Mouse (Mus musculus) heart, adult 2 months (tissue): ENCODE results near the gene Ube2n. TPM values are rescaled to one million over a fixed set of nuclear protein-coding genes. Genes with fewer than 3 reads are reported as not detected.

Source experiments
- DNase-seq, 2 experiments: peaks; one replicate each; pipeline ENCODE4 v3.0.0; 2021
- H3K27ac ChIP-seq: fragments of 200-600 bp; 2 replicates; pipeline ENCODE4 v1.8.1; 2022
- H3K27me3 ChIP-seq: fragments of 200-500 bp; 2 replicates; pipeline ENCODE4 v1.6.1; 2012; ENCODE audit warnings: mild to moderate bottlenecking, low read length, inconsistent platforms, mixed read lengths; ENCODE audit not compliant: control insufficient read depth, insufficient read depth
- H3K36me3 ChIP-seq: fragments of 200-500 bp; 2 replicates; pipeline ENCODE4 v1.6.1; 2012; ENCODE audit warnings: low read length, inconsistent platforms; ENCODE audit not compliant: control insufficient read depth, insufficient read depth
- H3K4me1 ChIP-seq: fragments of 200-500 bp; 2 replicates; pipeline ENCODE4 v1.6.1; 2011; ENCODE audit warnings: low read length; ENCODE audit not compliant: control insufficient read depth, insufficient read depth
- H3K4me3 ChIP-seq: fragments of 200-600 bp; 2 replicates; pipeline ENCODE4 v1.8.1; 2022
- H3K79me2 ChIP-seq: fragments of 200-500 bp; replicated peaks from 2 replicates; pipeline ENCODE4 v1.6.1; 2012; ENCODE audit warnings: mild to moderate bottlenecking, inconsistent platforms, low read length, moderate library complexity, mixed read lengths; ENCODE audit not compliant: control insufficient read depth, insufficient read depth
- H3K9ac ChIP-seq: fragments of 200-500 bp; 2 replicates; pipeline ENCODE4 v1.6.1; 2012; ENCODE audit warnings: low read depth, mild to moderate bottlenecking, control low read depth, inconsistent platforms, low read length, mixed read lengths
- CTCF ChIP-seq: fragments of 200-600 bp; IDR thresholded peaks from 2 replicates; pipeline ENCODE4 v1.8.1; 2022; ENCODE audit warnings: antibody characterized with exemption, mild to moderate bottlenecking, moderate library complexity
- EP300 ChIP-seq: fragments of 200-500 bp; IDR thresholded peaks from 2 replicates; pipeline ENCODE4 v1.6.1; 2011; ENCODE audit warnings: low read depth, low read length, control low read depth; ENCODE audit not compliant: insufficient read depth
- POLR2A ChIP-seq: fragments of 200-500 bp; IDR thresholded peaks from 2 replicates; pipeline ENCODE4 v1.6.1; 2011; ENCODE audit warnings: mild to moderate bottlenecking, low read depth, low read length, control low read depth; ENCODE audit not compliant: insufficient read depth
- WGBS: fragments of 180-500 bp; shearing (Covaris S2); methylation state at CpG from one replicate; pipeline ENCODE4 v1.1.7; 2018; 5-methylcytosine and 5-hydroxymethylcytosine counted together
- intact Hi-C: fragments of 180-260 bp; cut with DNase I; formaldehyde crosslinking; loops from one replicate; pipeline ENCODE4 v1.15.1; 2025
- polyA plus RNA-seq: library from polyadenylated mRNA; depleted of rRNA; stranded (reverse); fragments of >200 nt; gene quantifications from 2 replicates; pipeline ENCODE4 v1.2.3, GENCODE M21; 2012
- total RNA-seq, 2 experiments: library from RNA; stranded (reverse); gene quantifications; 2 replicates each; pipeline ENCODE4 v1.2.3; 2021

Ube2n gene
- total and polyA plus RNA-seq, 3 experiments: 48.8 to 89.7 (median 89.5) TPM

DNA sequence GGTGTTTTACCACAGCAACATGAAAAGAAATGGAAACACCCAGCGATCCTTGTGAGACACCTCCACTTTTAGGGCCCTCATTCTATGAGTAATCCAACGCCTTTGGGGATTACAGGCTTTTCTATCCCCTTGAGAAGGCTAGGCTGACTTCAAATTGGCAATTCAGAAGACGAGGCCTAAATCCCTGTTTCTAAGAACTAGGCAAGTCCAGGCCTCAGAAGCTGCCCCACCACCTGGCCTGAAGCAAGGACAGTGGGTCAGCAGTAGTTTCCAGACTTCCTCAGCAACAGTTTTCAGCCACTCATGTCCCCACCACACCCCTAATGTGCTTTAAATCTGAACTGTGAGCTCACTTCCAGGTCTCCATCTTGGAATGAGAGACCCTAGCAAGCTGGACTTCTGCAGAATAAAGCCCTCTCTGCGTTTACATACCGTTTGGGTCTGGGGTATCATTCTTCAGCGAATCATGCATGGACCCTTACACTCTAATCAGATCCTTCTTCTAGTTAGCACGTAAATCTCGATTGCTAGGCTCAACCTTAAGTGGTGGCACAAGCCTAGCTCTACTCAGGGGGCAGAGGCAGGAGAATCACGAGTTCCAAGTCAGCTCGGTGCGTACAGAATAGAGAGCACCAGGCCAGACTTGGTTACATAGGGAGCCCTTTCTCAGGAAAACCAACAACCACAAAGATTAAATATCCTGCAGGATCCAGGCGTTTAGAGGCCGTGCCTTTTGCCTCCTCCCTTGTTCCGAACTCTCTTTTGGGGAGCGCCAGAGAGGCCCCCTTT is 983 bp upstream of the Ube2n start:
- intact Hi-C loops: loop anchor here (2.0 kb wide), 1 partner anchor 13 kb away; the partner anchor contains the start of gene Mrpl42
- H3K4me3 ChIP-seq: peak overlapping the region; percentile 86
- DNase-seq: no peak

DNA sequence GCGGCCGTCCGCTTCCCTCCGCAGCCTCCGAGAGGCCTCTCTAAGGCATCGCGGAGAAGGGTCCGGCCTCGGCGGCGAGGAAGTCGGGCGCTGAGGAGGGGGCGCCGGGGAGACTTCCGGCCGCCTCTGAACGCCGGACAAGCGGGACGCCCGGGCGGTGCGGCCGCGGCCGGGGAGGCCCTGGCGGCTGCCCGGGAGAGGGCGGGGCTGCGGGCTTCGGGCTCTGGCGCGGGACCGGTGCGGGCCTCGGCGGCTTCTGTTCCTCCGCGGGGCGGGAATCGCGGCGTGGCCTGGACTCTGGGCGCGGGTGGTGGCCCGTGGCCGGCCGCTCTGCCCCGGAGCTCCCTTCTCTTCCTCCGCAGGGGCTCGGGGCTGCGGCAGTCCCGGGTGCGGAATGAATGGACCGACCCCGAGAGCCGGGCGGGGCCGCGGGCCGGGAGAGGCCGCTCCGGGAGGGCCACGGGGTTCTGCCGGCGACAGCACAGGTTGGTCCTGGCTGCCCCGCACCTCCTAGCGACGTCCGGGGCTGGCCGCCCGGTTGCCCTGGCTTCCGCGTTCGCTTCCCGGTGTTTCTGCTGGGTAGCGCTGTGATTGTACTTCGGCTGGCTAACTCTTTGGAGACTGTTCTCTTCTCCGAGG is 467 bp downstream of the Ube2n start:
- peaks cover 6% of the 10 kb centered on the region for H3K36me3 ChIP-seq
- intact Hi-C loops: loop anchor here (2.0 kb wide), 1 partner anchor 15 kb away; the partner anchor contains the start of gene Mrpl42
- peak; percentile 62 to 73 for DNase-seq
- peak overlapping the region; percentile 86 for H3K4me3 ChIP-seq
- peaks cover 3% of the 10 kb centered on the region; the same call in 1 of the 2 replicates for H3K79me2 ChIP-seq
- WGBS: under 1% methylated on average over 80 of the region's 80 CpGs
- H3K27me3 ChIP-seq: no peaks in the 10 kb centered on the region
- TF ChIP-seq POLR2A: no peak
- TF ChIP-seq EP300: no peak
- no peak for TF ChIP-seq CTCF
- H3K9ac ChIP-seq: peak overlapping the region; percentile 93
- H3K4me1 ChIP-seq: peaks cover 11% of the 10 kb centered on the region
- peak overlapping the region; percentile 93 for H3K27ac ChIP-seq

More for the DNA sequence above, 983 bp upstream of the Ube2n start:
- H3K79me2 ChIP-seq: no peaks in the 10 kb centered on the region; the same call in 1 of the 2 replicates
- 35% methylated on average over 15 of the region's 15 CpGs for WGBS
- peaks cover 9% of the 10 kb centered on the region for H3K4me1 ChIP-seq
- peak overlapping the region; percentile 93 for H3K27ac ChIP-seq
- TF ChIP-seq POLR2A (no peak), CTCF (no peak), EP300 (no peak)
- no peaks in the 10 kb centered on the region for H3K27me3 ChIP-seq
- peaks cover 6% of the 10 kb centered on the region for H3K36me3 ChIP-seq
- H3K9ac ChIP-seq: peak overlapping the region; percentile 3; the same call in 1 of the 2 replicates

DNA sequence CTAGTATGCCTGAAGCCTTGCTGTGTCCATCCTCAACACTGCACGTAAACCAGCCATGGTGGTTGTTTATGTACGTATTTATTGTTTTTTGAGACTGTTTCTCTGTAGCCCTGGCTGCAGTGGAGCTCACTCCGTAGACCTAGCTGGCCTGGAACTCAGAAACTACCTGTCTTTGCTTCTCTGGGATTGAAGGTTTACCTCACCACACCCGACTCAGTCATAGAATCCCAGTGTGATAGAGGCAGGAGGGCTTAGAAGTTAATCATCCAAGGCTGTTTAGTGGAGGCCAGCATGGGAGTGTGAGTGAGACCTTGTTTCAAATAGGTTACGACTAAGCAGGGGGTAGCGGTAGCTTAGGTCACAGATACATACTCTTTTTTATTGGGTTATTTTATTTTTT is 2.7 kb downstream of the Ube2n start:
- DNase-seq: no peak
- 84% methylated on average over 6 of the region's 6 CpGs for WGBS
- Histone ChIP-seq H3K4me3 (no peak overlapping the region), H3K9ac (no peak overlapping the region), H3K27ac (no peak overlapping the region), H3K27me3 (no peaks in the 10 kb centered on the region), H3K36me3 (peaks cover 6% of the 10 kb centered on the region), H3K4me1 (peaks cover 12% of the 10 kb centered on the region), H3K79me2 (peaks cover 10% of the 10 kb centered on the region; the same call in 1 of the 2 replicates)
- intact Hi-C loops: no loop called here
- TF ChIP-seq EP300: no peak
- no peak for TF ChIP-seq POLR2A
- no peak for TF ChIP-seq CTCF

DNA sequence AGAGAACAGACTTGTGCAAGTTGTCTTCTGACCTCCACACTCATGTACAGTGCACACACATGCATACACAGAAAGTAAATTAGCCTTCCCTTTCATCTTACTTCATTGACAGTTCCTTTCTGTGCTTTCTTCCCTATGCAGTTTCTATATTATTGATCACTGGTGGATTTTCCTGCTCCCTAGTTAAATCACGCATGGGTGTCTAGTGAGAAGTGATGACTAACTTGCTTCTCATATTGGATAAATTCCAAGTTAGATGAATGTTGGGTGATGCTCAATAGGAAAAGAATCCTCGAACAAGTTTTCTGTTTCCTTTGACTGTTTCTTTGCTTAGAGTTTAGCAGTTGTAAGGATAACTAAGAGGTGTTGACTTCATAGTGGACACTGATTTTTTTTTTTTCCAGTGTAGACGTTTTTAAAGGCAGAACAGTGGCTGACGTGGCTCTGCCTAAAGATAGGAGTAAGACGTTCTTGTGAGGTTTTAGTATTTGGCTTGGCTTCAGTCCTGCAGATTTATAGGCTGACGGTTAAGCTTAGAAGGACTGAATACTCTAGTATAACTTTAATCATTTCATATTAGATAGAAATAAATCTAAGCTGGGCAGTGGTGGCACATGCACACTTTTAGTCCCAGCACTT is 10.2 kb downstream of the Ube2n start:
- TF ChIP-seq CTCF (no peak), POLR2A (no peak), EP300 (no peak)
- no peak for DNase-seq
- H3K27ac ChIP-seq: no peak overlapping the region
- H3K4me3 ChIP-seq: no peak overlapping the region
- peaks cover 15% of the 10 kb centered on the region for H3K36me3 ChIP-seq
- H3K9ac ChIP-seq: no peak overlapping the region
- H3K4me1 ChIP-seq: peaks cover 7% of the 10 kb centered on the region
- H3K27me3 ChIP-seq: no peaks in the 10 kb centered on the region
- intact Hi-C loops: no loop called here
- peaks cover 12% of the 10 kb centered on the region; the same call in 1 of the 2 replicates for H3K79me2 ChIP-seq
- WGBS: 33% methylated on average over 6 of the region's 6 CpGs

DNA sequence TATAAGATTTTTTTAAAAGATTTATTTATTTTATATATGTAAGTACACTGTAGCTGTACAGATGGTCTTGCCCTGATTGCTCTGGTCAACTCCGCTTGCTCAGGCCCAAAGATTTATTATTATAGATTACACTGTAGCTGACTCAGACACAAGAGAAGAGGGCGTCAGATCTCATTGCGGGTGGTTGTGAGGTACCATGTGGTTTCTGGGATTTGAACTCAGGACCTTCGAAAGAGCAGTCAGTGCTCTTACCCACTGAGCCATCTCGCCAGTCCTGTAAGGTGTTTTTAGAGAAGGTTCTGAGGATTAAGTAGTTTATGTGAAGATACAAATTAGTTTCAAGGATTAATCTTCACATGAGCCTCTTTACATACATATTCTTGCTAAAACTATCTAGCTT is 10.9 kb downstream of the Ube2n start:
- TF ChIP-seq EP300 (no peak), POLR2A (no peak), CTCF (no peak)
- 97% methylated on average over 5 of the region's 5 CpGs for WGBS
- Histone ChIP-seq H3K36me3 (peaks cover 18% of the 10 kb centered on the region), H3K27ac (no peak overlapping the region), H3K4me3 (no peak overlapping the region), H3K27me3 (no peaks in the 10 kb centered on the region), H3K9ac (no peak overlapping the region), H3K79me2 (peaks cover 12% of the 10 kb centered on the region; the same call in 1 of the 2 replicates), H3K4me1 (peaks cover 10% of the 10 kb centered on the region)
- intact Hi-C loops: no loop called here
- no peak for DNase-seq
